Mouse (Mus musculus): ENCODE data around the gene D430042O09Rik.

The D430042O09Rik gene

DNA sequence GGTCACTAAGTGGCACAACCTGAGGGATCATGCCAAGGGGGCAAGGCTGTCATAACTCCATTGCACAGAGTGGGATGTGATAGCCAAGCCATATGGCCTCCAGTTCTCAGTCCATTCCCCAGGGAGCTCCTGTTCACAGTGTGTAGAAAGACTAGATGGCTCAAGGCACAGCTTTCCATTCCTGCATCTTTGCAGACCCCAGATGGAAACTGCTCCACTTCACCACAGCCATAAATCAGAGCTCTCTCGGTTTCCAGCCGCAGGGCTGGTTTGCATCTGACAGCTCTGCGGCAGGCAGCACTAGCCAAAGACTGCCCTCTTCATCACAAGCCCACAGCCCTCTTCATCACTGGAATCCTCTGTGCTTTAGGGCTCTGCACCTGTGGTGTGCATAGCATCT lies 108.0 kb downstream of the D430042O09Rik start:
- DNase-seq, result peak in 1 of 2 experiments; percentile 44

GRCm38 (mm10) chr7:125818301-125818712 lies 110.6 kb downstream of the D430042O09Rik start:
- peak; percentile 56 to 83 for DNase-seq

- DNase-seq, result no peak
These were observed 112.5 kb downstream of the D430042O09Rik start for GRCm38 (mm10) chr7:125820233-125820632.

- no peak for DNase-seq
These were observed 118.7 kb downstream of the D430042O09Rik start for GRCm38 (mm10) chr7:125826425-125826824.

- no peak for DNase-seq
These were observed 119.2 kb downstream of the D430042O09Rik start for GRCm38 (mm10) chr7:125826887-125827286.

GRCm38 (mm10) chr7:125827420-125827819 lies 119.7 kb downstream of the D430042O09Rik start:
- no peak for DNase-seq

GRCm38 (mm10) chr7:125828561-125828960 lies 120.9 kb downstream of the D430042O09Rik start:
- DNase-seq, result no peak

GRCm38 (mm10) chr7:125829121-125829666 lies 121.5 kb downstream of the D430042O09Rik start:
- DNase-seq, result peak in 1 of 2 experiments; percentile 16

DNA sequence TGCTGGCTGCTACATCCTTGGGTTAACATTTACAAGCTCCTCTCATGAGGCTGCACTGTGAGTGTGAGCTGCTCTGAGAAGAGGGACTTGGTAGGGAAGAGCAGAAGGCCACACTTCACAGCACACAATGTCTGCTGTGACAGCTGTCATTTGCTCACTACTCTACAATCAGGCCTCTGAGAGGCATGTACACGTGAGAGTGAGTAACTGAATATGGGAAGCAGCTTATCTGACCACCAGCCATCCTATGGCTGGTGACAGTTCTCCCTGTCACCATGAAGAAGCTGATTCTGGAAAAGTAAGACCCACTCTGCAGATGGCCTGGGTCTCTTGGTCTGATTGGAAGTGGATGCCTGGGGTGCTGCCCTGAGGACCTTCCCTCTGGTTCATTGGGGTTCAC lies 125.1 kb downstream of the D430042O09Rik start:
- DNase-seq, result no peak

DNA sequence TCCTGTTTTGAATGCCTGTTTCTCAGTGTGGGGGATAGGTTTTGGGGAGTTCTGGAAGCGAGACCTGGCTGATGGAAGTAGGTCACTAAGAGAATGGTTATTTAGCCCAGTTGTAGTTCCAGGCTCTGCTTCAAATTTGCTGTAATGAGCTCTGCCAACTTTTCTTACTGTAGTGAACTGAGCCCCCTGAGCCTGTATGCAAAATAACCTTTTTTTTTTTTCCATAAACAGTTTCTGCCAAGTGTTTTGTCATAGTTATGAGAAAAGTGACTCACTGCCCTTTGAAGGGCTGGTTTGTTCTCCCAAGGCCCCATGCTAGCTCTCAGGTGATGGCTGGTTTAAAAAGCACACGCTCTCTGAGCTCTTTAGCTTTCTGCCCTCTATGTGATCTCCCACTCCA lies 125.8 kb downstream of the D430042O09Rik start:
- DNase-seq, result no peak

- no peak for DNase-seq
These were observed 130.5 kb downstream of the D430042O09Rik start for GRCm38 (mm10) chr7:125838078-125838742.

GRCm38 (mm10) chr7:125845611-125846010 lies 137.9 kb downstream of the D430042O09Rik start:
- DNase-seq, result peak; percentile 55 to 72

GRCm38 (mm10) chr7:125846866-125847527 lies 139.3 kb downstream of the D430042O09Rik start:
- peak; percentile 49 to 72 for DNase-seq

DNA sequence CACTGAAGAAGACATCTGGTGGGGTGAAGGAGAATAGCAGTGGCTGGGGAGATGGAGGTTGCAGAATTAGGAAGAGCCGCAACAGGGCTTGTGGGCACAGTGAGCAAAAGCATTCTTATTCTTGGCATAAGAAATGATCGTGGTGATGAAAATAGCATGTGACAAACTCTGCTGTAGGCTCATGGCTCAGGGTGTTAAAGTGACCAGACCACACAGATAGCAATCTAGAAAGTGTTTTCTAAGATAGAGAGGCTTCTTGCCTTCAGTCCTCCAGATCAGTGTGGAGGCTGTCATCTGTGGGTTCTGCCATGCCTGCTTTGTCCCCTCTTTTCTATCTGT lies 139.8 kb downstream of the D430042O09Rik start:
- no peak for DNase-seq

- DNase-seq, result no peak
These were observed 151.9 kb downstream of the D430042O09Rik start for GRCm38 (mm10) chr7:125859564-125859963.

DNA sequence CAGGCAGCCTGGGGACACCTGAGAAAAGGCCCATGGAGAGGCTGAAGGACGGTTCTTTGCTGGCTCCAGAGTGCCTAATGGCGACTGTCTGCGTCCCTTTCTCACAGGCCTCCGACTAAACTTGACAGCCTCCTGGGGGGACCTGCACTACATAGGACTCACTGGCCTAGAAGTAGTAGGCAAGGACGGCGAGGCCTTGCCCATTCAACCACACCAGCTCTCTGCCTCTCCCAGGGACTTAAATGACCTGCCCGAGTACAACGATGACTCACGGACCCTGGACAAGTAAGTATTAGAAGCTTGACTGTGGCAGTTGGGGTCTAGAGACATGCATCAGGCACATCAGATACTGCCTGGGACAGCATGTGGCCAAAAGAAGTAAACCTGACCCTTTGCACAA lies 152.7 kb downstream of the D430042O09Rik start:
- no peak for DNase-seq

DNA sequence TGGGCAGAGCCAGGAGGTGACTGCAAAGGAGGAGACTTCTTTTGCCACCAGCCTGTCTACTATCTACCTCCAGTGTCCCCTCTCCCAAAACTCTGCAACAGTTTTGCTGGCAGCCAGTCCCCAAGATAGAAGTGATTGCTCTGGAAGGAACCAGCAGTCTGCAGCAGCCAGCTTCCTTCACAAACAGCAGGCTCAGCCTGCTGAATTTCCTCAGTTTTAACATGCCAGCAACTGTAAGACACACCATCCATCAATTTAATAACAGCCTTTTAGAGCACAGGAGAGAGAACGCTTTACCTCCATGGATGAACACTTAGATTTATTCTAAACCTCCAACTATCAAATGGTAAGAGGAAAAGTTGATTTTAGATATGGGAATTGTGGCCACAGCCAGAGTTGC lies 156.3 kb downstream of the D430042O09Rik start:
- DNase-seq, result no peak

DNA sequence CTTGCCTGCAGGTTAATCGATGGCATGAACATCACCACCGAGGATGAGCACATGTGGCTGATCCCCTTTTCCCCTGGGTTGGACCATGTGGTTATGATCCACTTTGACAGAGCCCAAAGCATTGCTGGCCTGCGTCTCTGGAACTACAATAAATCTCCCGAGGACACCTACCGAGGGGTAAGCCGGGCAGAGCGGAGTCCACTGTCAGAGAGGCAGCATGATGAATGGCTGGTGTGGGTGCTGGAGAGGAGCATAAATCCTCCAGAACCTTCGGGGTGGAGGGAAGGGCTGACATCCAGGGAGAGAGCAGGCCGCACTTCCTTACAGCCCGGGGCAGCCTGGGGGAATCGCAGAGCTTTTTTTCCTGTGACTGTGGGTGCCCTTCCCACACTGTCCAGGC lies 157.5 kb downstream of the D430042O09Rik start:
- no peak for DNase-seq

GRCm38 (mm10) chr7:125868570-125868969 lies 160.9 kb downstream of the D430042O09Rik start:
- DNase-seq, result no peak

GRCm38 (mm10) chr7:125871404-125872201 lies 163.9 kb downstream of the D430042O09Rik start:
- DNase-seq, result no peak

DNA sequence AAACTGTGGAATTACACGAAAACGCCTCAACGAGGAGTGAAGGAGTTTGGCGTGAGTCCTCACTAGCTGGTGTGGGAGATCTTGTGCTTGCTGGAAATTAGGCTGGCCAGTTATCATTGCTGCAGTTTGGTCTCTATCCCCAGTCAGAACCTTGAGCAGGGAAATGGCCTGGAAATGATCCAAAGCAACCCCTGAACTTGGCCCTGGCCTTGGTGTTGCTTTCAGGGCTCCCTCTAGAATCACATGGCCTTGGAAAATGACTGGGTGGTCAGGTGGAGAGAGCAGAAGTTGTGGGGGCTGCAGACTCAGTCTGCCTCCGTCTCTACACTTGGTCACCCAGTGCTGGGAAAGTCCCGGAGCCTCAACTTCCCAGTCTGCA lies 164.5 kb downstream of the D430042O09Rik start:
- no peak for DNase-seq

DNA sequence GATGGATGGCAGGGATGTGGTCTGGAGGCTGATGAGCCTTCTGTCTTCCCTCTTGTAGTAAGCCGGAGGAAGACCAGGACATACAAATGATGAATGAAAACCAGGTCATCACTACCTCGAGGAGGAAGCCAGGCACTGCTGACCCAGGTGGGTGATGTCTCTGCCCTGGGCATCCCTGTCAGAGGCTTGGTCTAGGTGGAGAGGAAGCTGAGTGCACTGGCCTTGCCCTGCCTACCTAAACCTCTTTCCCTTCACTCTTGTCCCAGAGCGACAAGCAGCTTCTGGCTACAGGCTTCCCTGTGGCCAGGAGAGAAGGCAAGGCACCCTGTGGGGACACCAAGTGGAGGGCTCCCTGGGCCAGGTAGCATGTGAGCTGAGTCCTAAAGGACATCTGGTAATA lies 165.2 kb downstream of the D430042O09Rik start:
- no peak for DNase-seq

GRCm38 (mm10) chr7:125873971-125874495 lies 166.3 kb downstream of the D430042O09Rik start:
- no peak for DNase-seq
